28 mouse cellular contexts compared by ENCODE assay signal in the genomic region with DNA sequence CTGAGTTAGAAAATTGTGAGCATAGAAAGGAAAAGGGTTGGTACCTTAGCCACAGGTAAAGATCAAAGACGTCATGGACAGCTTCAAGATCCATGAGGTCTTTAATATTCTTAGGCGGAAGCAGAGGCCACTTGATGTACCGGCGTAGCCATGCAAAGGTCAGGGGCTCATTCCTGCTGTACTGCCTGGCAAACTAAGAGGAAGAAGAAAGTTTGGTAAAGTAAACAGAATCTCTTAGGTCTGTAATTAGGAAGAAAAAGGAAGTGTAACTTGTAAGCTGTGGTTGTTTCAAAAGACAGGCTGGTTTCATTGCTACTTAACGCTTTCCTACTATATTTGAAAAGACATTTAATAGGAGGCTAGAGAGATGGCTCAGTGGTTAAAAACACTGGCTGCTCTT. TPM values are rescaled to one million over a fixed set of nuclear protein-coding genes. Genes with fewer than 3 reads are reported as not detected.
"Had no signal": no experiment of that assay in that cellular context is flagged by ENCODE, and none has a peak within 500 bp of the region (broad histone marks: within the 10 kb centered on the region; RNA-seq: fewer than 3 reads in every experiment).

No protein-coding gene starts in this region.

- H3K4me3 ChIP-seq: heart, embryonic 10.5 days; heart, embryonic 13.5 days; heart, embryonic 15.5 days; hindbrain, embryonic 13.5 days; hindbrain, embryonic 15.5 days; kidney, embryonic 15.5 days; layer of hippocampus, adult 2 months; left cerebral cortex, adult 2 months; limb, embryonic 10.5 days; limb, embryonic 12.5 days had no signal

- DNase-seq: gastrocnemius, postnatal 14 days; gastrocnemius, postnatal 36 days; heart, adult 18-20 months; heart, postnatal 14 days; heart, postnatal 36 days; kidney, adult 11 months; kidney, adult 2 months; kidney, adult 9 months; kidney, postnatal 14 days; kidney, postnatal 4 days; liver had no signal

- H3K9me3 ChIP-seq: heart, embryonic 10.5 days; heart, embryonic 13.5 days; heart, embryonic 15.5 days; hindbrain, embryonic 13.5 days; hindbrain, embryonic 15.5 days; kidney, embryonic 15.5 days; limb, embryonic 10.5 days; limb, embryonic 12.5 days had no signal

- H3K4me2 ChIP-seq: heart, embryonic 13.5 days; heart, embryonic 15.5 days; hindbrain, embryonic 13.5 days; hindbrain, embryonic 15.5 days; kidney, embryonic 15.5 days; limb, embryonic 12.5 days had no signal

- H3K27me3 ChIP-seq: heart, embryonic 13.5 days; heart, embryonic 15.5 days; hindbrain, embryonic 13.5 days; hindbrain, embryonic 15.5 days; kidney, embryonic 15.5 days; limb, embryonic 12.5 days had no signal

- H3K4me1 ChIP-seq: hindbrain, embryonic 15.5 days had no signal

- ATAC-seq: hindbrain, postnatal 0 days; intestine, embryonic 16.5 days had no signal

- H3K9ac ChIP-seq: heart, embryonic 13.5 days; heart, embryonic 15.5 days; hindbrain, embryonic 13.5 days; hindbrain, embryonic 15.5 days; kidney, embryonic 15.5 days; limb, embryonic 12.5 days had no signal

- H3K27ac ChIP-seq: heart, embryonic 10.5 days; heart, embryonic 13.5 days; heart, embryonic 15.5 days; hindbrain, embryonic 13.5 days; hindbrain, embryonic 15.5 days; hindbrain, postnatal 0 days; kidney, embryonic 15.5 days; kidney, postnatal 0 days; layer of hippocampus, adult 2 months; left cerebral cortex, adult 2 months; limb, embryonic 10.5 days; limb, embryonic 12.5 days had no signal

RNA-seq across cellular contexts. Expression of gene Hkdc1, which starts 8.1 kb away (rescaled TPM):
- total RNA-seq: gastrocnemius, adult 18-20 months; gastrocnemius, adult 8-10 months; gastrocnemius, postnatal 36 days; heart, adult 18-20 months; heart, adult 8-10 months; heart, postnatal 14 days; heart, postnatal 36 days; hematopoietic stem cell, adult 5-6 weeks had no signal

RNA-seq across cellular contexts. Expression of gene 4930507D05Rik, which starts 18.9 kb away (rescaled TPM):
- total RNA-seq: gastrocnemius, adult 18-20 months; gastrocnemius, adult 8-10 months; gastrocnemius, postnatal 36 days had no signal
